26 mouse cellular contexts compared by ENCODE assay signal in genomic region chr7:99799118-99799517, GRCm38 (mm10). TPM values are rescaled to one million over a fixed set of nuclear protein-coding genes. Genes with fewer than 3 reads are reported as not detected.
A peak's percentile ranks its signal among the peaks of the same experiment; 100 is the strongest.
DNase-seq lines count a peak whose midpoint lies in the region; ATAC-seq and TF ChIP-seq lines count a peak whose summit lies in the region.
"Had no signal": no experiment of that assay in that cellular context is flagged by ENCODE, and none has a peak within 500 bp of the region (broad histone marks: within the 10 kb centered on the region; RNA-seq: fewer than 3 reads in every experiment).

No protein-coding gene starts in this region.

- no peak for ATAC-seq in heart, embryonic 11.5 days (replicated peaks; ENCODE audit: insufficient number of reproducible peaks, low FRiP score, low TSS enrichment)
- peak; percentile 51 for ATAC-seq in erythroblast, adult 5-6 weeks (replicated peaks; ENCODE audit: low FRiP score, poor library complexity, severe bottlenecking)
- ATAC-seq in liver, embryonic 13.5 days (ENCODE audit: low read depth), result peak; percentile 60
- peak; percentile 55; the same call in 1 of the 2 replicates for ATAC-seq in liver, postnatal 0 days
- ATAC-seq: forebrain, embryonic 15.5 days; hindbrain, embryonic 16.5 days had no signal

- no peak overlapping the region for H3K27ac ChIP-seq in heart, embryonic 11.5 days (ENCODE audit: low read depth, low read length)
- H3K27ac ChIP-seq in liver, embryonic 13.5 days, result peak overlapping the region; percentile 62
- no peak overlapping the region for H3K27ac ChIP-seq in liver, postnatal 0 days (ENCODE audit: low read depth)
- H3K27ac ChIP-seq: embryonic facial prominence, embryonic 10.5 days; forebrain, embryonic 15.5 days; hindbrain, embryonic 12.5 days had no signal

- H3K4me3 ChIP-seq in heart, embryonic 11.5 days (ENCODE audit: low read depth, low read length), result no peak overlapping the region
- no peak overlapping the region for H3K4me3 ChIP-seq in liver, embryonic 13.5 days (replicated peaks)
- H3K4me3 ChIP-seq in liver, postnatal 0 days (ENCODE audit: low read depth, low read length), result no peak overlapping the region
- H3K4me3 ChIP-seq: embryonic facial prominence, embryonic 10.5 days; erythroblast, embryonic 14.5 days; forebrain, embryonic 15.5 days; hindbrain, embryonic 12.5 days had no signal

- intact Hi-C loops in left cerebral cortex, postnatal 10 days (cut with DNase I), result loop anchor here (2.0 to 5.0 kb wide), 2 partner anchors 174 to 297 kb away; no protein-coding TSS in a partner anchor

- H3K9ac ChIP-seq in heart, embryonic 11.5 days (ENCODE audit: low read depth, low read length), result 0 out of 2 replicates have a peak overlapping the region, but pooled peaks have one; percentile 10
- H3K9ac ChIP-seq in liver, embryonic 13.5 days, result peak overlapping the region; percentile 50
- no peak overlapping the region for H3K9ac ChIP-seq in liver, postnatal 0 days (replicated peaks)
- H3K9ac ChIP-seq: forebrain, embryonic 15.5 days; hindbrain, embryonic 12.5 days had no signal

- no peak overlapping the region for H3K4me2 ChIP-seq in heart, embryonic 11.5 days
- H3K4me2 ChIP-seq in liver, embryonic 13.5 days, result peak overlapping the region; percentile 36
- 0 out of 2 replicates have a peak overlapping the region, but pooled peaks have one; percentile 2 for H3K4me2 ChIP-seq in liver, postnatal 0 days (ENCODE audit: low read depth, low read length)
- H3K4me2 ChIP-seq: forebrain, embryonic 15.5 days; hindbrain, embryonic 12.5 days had no signal

- DNase-seq in heart, adult 18-20 months, result no peak
- DNase-seq in liver, embryonic 13.5 days, result no peak
- DNase-seq in liver, postnatal 0 days, result no peak
- no peak for DNase-seq in MN1 (ENCODE audit: low spot score)
- no peak for DNase-seq in left cerebral cortex, postnatal 10 days (ENCODE audit: extremely low spot score in 1 of 2, low spot score in 2 of 2)
- DNase-seq in layer of hippocampus, adult 11-12 months (ENCODE audit: low spot score), result no peak
- DNase-seq: adrenal gland, adult 8-10 months; adrenal gland, postnatal 36 days; cerebellum, adult 2 months; cerebellum, postnatal 10 days; gastrocnemius, postnatal 10 days; heart, postnatal 10 days; heart, postnatal 4 days had no signal

- WGBS in heart, embryonic 11.5 days (ENCODE audit: insufficient replicate concordance), result 64% methylated on average over 7 of the region's 7 CpGs
- whole genome bisulfite sequencing in liver, embryonic 13.5 days (ENCODE audit: insufficient replicate concordance), result 39% methylated on average over 7 of the region's 7 CpGs
- 61% methylated on average over 7 of the region's 7 CpGs for whole genome bisulfite sequencing in liver, postnatal 0 days (ENCODE audit: insufficient replicate concordance)

- peaks cover 12% of the 10 kb centered on the region; the same call in 1 of the 2 replicates for H3K27me3 ChIP-seq in heart, embryonic 11.5 days (ENCODE audit: control insufficient read depth, insufficient read depth, low read length)
- H3K27me3 ChIP-seq in liver, embryonic 13.5 days, result peaks cover 37% of the 10 kb centered on the region
- 0 out of 2 replicates have a peak, but pooled peaks cover 9% of the 10 kb centered on the region for H3K27me3 ChIP-seq in liver, postnatal 0 days (ENCODE audit: insufficient read depth, low read length)
- H3K27me3 ChIP-seq: forebrain, embryonic 15.5 days; hindbrain, embryonic 12.5 days had no signal

- TF ChIP-seq EP300 in liver, postnatal 0 days (IDR thresholded peaks at IDR 0.05; ENCODE audit: low read depth), result no peak; the same call in 1 of the 2 replicates

- 0 out of 2 replicates have a peak, but pooled peaks cover 6% of the 10 kb centered on the region for H3K4me1 ChIP-seq in heart, embryonic 11.5 days (ENCODE audit: control insufficient read depth, insufficient read depth, low read length)
- peaks cover 55% of the 10 kb centered on the region for H3K4me1 ChIP-seq in liver, embryonic 13.5 days (replicated peaks)
- H3K4me1 ChIP-seq in liver, postnatal 0 days (ENCODE audit: insufficient read depth), result peaks cover 10% of the 10 kb centered on the region

- no peaks in the 10 kb centered on the region for H3K9me3 ChIP-seq in heart, embryonic 11.5 days (replicated peaks; ENCODE audit: control insufficient read depth, low read length)
- 0 out of 2 replicates have a peak, but pooled peaks cover 9% of the 10 kb centered on the region for H3K9me3 ChIP-seq in liver, embryonic 13.5 days (replicated peaks)
- no peaks in the 10 kb centered on the region for H3K9me3 ChIP-seq in liver, postnatal 0 days (ENCODE audit: low read length)
- H3K9me3 ChIP-seq: embryonic facial prominence, embryonic 10.5 days; forebrain, embryonic 15.5 days; hindbrain, embryonic 12.5 days had no signal

- TF ChIP-seq CTCF in liver, postnatal 0 days (IDR thresholded peaks at IDR 0.05; ENCODE audit: low read depth), result no peak

- H3K36me3 ChIP-seq in heart, embryonic 11.5 days (ENCODE audit: control insufficient read depth, insufficient read depth, low read length), result no peaks in the 10 kb centered on the region
- no peaks in the 10 kb centered on the region for H3K36me3 ChIP-seq in liver, embryonic 13.5 days
- no peaks in the 10 kb centered on the region for H3K36me3 ChIP-seq in liver, postnatal 0 days (replicated peaks; ENCODE audit: insufficient read depth, low read length)
- H3K36me3 ChIP-seq: embryonic facial prominence, embryonic 10.5 days; forebrain, embryonic 15.5 days; hindbrain, embryonic 12.5 days had no signal

RNA-seq across cellular contexts. Expression of gene Neu3, which starts 29.1 kb away (rescaled TPM):
- 2.9 and 3.2 TPM in 2 replicates for polyA plus RNA-seq in heart, embryonic 11.5 days (2014; fragmentation: Nextera tagmentation; extraction: Ambion mirVana)
- total RNA-seq in heart, adult 18-20 months (2021), result 1 to 10 TPM; 3.6 to 3.7 TPM
- total RNA-seq in erythroblast, adult 5-6 weeks (2015; ENCODE audit: low replicate concordance), result 3.8 and 6.5 TPM in 2 replicates
- total RNA-seq in erythroblast, adult 5-6 weeks (2017; ENCODE audit: low replicate concordance), result 11.9 and 12.8 TPM in 2 replicates
- polyA plus RNA-seq in liver, embryonic 13.5 days (2015; fragmentation: Nextera tagmentation; extraction: Ambion mirVana), result 4.2 and 4.8 TPM in 2 replicates
- 2.4 and 2.9 TPM in 2 replicates for polyA plus RNA-seq in liver, postnatal 0 days (2015; fragmentation: Nextera tagmentation; extraction: Ambion mirVana)
- total RNA-seq in left cerebral cortex, postnatal 10 days (2021), result 1 to 10 TPM; 2.7 to 3.1 TPM

RNA-seq across cellular contexts. Expression of gene Olfr521, which starts 35.8 kb away (rescaled TPM):
- not detected in 2 replicates for polyA plus RNA-seq in heart, embryonic 11.5 days (2014; fragmentation: Nextera tagmentation; extraction: Ambion mirVana)
- not detected for total RNA-seq in heart, adult 18-20 months (2021)
- total RNA-seq in erythroblast, adult 5-6 weeks (2015; ENCODE audit: low replicate concordance), result not detected in 2 replicates
- not detected in 2 replicates for total RNA-seq in erythroblast, adult 5-6 weeks (2017; ENCODE audit: low replicate concordance)
- not detected in 2 replicates for polyA plus RNA-seq in liver, embryonic 13.5 days (2015; fragmentation: Nextera tagmentation; extraction: Ambion mirVana)
- not detected in 2 replicates for polyA plus RNA-seq in liver, postnatal 0 days (2015; fragmentation: Nextera tagmentation; extraction: Ambion mirVana)
- not detected for total RNA-seq in left cerebral cortex, postnatal 10 days (2021)
- total RNA-seq: adrenal gland, adult 8-10 months; adrenal gland, postnatal 36 days; gastrocnemius, postnatal 10 days; gastrocnemius, postnatal 4 days; heart, postnatal 10 days; heart, postnatal 4 days had no signal
- polyA plus RNA-seq: C2C12; cerebellum, adult 2 months; embryonic facial prominence, embryonic 10.5 days; embryonic facial prominence, embryonic 14.5 days; erythroblast, embryonic 14.5 days; forebrain, embryonic 11.5 days; forebrain, embryonic 15.5 days; frontal cortex, adult 2 months; heart, embryonic 14.5 days; hindbrain, embryonic 12.5 days; hindbrain, embryonic 16.5 days had no signal

RNA-seq across cellular contexts. Expression of gene Xrra1, which starts 59.8 kb away (rescaled TPM):
- polyA plus RNA-seq in heart, embryonic 11.5 days (2014; fragmentation: Nextera tagmentation; extraction: Ambion mirVana), result 0.23 and 0.49 TPM in 2 replicates
- total RNA-seq in heart, adult 18-20 months (2021), result under 1 TPM in 1 of 2 experiments, not detected in 1; 0.23 TPM
- total RNA-seq in erythroblast, adult 5-6 weeks (2015; ENCODE audit: low replicate concordance), result not detected in 2 replicates
- not detected in 2 replicates for total RNA-seq in erythroblast, adult 5-6 weeks (2017; ENCODE audit: low replicate concordance)
- not detected in 2 replicates for polyA plus RNA-seq in liver, embryonic 13.5 days (2015; fragmentation: Nextera tagmentation; extraction: Ambion mirVana)
- 0.04 and 0.07 TPM in 2 replicates for polyA plus RNA-seq in liver, postnatal 0 days (2015; fragmentation: Nextera tagmentation; extraction: Ambion mirVana)
- 1 to 10 TPM; 1.3 to 1.5 TPM for total RNA-seq in left cerebral cortex, postnatal 10 days (2021)
